Mouse (Mus musculus): ENCODE data around the gene Upk3bl. TPM values are rescaled to one million over a fixed set of nuclear protein-coding genes. Genes with fewer than 3 reads are reported as not detected.
"Not testable (repeated sequence)": the region's sequence is repeated elsewhere in the genome, so short reads cannot be mapped to it uniquely, and the experiment has no call there.

Upk3bl gene
- polyA plus RNA-seq, 1 experiment = not detected

DNA sequence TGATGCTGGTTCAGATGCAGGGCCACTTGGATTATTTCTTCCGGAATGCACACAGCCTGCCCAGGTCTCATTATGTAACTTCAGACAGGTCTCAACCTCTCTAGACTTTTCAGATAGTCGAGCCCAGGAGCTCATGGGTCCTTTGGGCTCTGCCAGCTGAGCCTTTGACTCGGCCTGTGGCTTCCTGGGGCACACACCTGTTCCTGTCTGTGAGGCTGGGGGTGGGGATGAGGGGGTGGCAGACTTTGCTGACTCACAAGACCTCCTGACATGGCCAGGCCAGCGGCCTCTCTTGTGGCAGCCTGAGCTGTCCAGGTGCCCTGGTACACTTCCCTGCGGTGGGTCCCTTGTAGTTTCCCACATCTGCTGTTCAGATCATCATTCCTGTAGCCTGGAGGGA, 37.6 kb downstream of the Upk3bl start:
- Histone ChIP-seq H3K4me1 (ENCODE audit: control insufficient read depth, insufficient read depth, insufficient read length, low read length) (peaks cover 8% of the 10 kb centered on the region; the same call in 1 of the 2 replicates), H3K4me3 (ENCODE audit: insufficient read depth, low read depth, low read length) (no peak overlapping the region), H3K27ac (replicated peaks; ENCODE audit: low read depth, low read length) (no peak overlapping the region)

DNA sequence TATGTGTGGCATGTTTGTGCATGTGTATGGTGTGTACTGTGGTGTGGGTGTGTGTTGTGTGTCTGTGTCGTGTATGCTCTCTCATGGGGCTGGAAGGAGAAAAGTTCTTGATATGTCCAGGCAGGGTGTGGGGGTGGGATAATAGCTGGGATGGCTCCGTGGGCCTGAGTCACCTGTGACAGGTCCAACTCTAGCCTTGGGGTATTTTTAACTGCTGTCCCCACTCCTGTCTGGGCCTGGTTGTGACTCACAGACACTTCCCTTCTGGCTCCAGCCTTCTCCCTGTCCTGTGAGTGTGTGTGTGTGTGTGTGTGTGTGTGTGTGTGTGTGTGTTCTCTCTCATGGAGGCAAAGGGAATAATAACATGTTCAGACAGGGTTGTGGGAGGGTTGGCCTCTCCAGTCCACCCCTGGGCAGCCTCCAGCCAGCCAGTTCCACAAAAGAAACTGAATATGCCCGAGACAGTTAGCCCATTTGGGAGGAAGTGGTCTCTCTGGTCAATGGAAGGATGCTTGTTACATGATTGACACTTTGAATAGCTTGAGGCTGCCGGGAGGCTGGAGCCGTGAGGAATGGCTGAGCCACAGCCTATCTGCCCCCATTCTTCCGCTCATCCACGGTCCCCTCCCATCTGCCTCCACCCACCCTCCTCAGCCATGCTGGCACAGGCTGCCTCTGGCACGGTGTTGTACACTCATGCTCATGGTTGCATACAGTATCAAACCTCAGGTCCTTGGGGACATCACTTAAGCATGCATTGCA, 40.1 kb downstream of the Upk3bl start:
- Histone ChIP-seq H3K4me3 (ENCODE audit: insufficient read depth, low read depth, low read length) (no peak overlapping the region), H3K4me1 (ENCODE audit: control insufficient read depth, insufficient read depth, insufficient read length, low read length) (no peaks in the 10 kb centered on the region), H3K27ac (replicated peaks; ENCODE audit: low read depth, low read length) (no peak overlapping the region)

DNA sequence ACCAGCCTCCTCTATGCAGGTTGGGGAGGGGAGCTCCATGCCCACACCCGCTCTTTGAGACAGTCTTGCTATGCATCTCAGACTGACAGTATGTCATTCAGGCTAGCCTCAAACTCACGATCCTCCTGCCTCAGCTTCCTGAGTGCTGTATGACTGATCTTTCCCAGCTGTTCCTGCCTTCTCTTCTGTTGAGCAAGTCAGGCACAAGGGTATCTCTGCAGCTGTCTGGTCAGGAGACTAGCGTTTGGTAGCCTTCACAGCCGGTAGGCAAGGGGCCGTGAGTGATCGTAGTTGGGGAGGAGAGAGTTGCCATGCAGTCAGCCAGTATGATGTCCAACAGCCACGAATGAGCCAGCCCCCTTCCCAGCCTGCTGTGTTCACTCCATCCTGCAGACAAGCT, 40.8 kb downstream of the Upk3bl start:
- Histone ChIP-seq H3K27ac (replicated peaks; ENCODE audit: low read depth, low read length) (no peak overlapping the region), H3K4me3 (ENCODE audit: insufficient read depth, low read depth, low read length) (no peak overlapping the region), H3K4me1 (ENCODE audit: control insufficient read depth, insufficient read depth, insufficient read length, low read length) (no peaks in the 10 kb centered on the region)

DNA sequence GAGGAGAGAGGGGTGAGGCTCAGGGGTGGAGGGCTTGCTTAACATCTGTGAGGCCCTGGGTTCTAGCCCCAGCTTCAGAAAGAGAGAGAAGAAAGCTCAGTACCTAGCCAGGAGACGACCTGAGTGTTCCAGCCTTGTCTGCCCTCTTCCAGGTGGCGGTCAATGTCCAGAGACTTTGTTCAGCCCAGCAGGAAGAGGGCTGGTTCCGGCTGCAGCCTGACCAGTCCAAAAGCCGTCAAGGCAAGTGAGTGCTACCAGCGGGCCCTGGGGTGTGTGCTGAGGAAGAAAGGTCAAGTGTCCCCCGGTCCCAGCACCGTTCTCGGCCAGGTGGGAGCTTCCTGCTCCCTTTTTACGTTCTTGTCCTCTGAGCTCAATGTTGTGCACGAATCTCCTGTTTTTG, 44.2 kb downstream of the Upk3bl start:
- Histone ChIP-seq H3K27ac (replicated peaks; ENCODE audit: low read depth, low read length) (no peak overlapping the region), H3K4me3 (ENCODE audit: insufficient read depth, low read depth, low read length) (no peak overlapping the region), H3K4me1 (ENCODE audit: control insufficient read depth, insufficient read depth, insufficient read length, low read length) (no peaks in the 10 kb centered on the region)

DNA sequence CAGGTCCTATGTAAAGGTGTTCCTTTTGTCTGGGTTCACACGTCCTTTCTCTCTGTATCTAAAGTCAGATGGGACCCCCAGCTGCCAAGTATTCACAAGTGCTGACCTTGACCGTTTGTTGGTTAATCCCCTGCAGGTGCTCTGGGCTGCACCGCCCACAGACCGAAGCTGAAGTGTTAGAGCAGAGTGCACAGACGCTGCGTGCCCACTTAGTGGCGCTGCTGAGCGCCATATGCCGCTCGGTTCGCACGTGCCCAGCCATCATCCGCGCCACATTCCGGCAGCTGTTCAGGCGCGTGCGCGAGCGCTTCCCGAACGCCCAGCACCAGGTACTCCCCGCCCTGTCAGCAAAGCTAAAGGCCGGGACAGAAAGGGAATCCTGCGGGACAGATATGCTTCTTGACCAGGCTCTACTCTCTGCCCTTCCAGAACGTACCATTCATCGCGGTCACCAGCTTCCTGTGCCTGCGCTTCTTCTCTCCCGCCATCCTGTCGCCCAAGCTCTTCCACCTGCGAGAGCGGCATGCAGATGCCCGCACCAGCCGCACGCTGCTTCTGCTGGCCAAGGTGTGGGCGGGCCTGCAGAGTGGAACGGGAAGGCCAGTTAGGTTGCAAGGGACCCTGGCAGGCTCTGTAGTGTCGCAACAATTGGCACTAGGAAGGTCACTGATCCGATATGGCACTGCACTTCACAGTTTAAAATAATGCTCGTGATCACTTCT, 48.0 kb downstream of the Upk3bl start:
- Histone ChIP-seq H3K27ac (replicated peaks; ENCODE audit: low read depth, low read length) (no peak overlapping the region), H3K4me3 (ENCODE audit: insufficient read depth, low read depth, low read length) (no peak overlapping the region), H3K4me1 (ENCODE audit: control insufficient read depth, insufficient read depth, insufficient read length, low read length) (no peaks in the 10 kb centered on the region)

DNA sequence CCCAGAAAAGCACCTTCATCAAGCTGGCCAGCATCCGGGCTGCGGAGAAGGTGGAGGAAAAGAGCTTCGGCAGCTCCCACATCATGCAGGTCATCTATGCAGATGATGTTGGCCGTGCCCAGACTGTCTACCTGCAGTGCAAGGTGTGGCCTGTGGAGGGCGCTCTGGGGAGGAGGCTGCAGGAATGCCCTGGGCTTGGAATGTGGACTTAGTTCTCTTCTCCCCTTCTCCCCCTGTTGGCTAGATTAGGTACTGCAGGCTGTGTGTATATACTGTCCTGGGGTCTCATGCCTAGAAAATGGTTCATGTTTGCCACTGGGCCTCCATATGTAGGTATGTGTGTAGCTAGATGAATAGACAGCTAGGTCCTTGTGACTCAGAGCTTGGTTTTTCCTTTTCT, 50.2 kb downstream of the Upk3bl start:
- Histone ChIP-seq H3K4me1 (ENCODE audit: control insufficient read depth, insufficient read depth, insufficient read length, low read length) (no peaks in the 10 kb centered on the region), H3K4me3 (ENCODE audit: insufficient read depth, low read depth, low read length) (no peak overlapping the region), H3K27ac (replicated peaks; ENCODE audit: low read depth, low read length) (no peak overlapping the region)

DNA sequence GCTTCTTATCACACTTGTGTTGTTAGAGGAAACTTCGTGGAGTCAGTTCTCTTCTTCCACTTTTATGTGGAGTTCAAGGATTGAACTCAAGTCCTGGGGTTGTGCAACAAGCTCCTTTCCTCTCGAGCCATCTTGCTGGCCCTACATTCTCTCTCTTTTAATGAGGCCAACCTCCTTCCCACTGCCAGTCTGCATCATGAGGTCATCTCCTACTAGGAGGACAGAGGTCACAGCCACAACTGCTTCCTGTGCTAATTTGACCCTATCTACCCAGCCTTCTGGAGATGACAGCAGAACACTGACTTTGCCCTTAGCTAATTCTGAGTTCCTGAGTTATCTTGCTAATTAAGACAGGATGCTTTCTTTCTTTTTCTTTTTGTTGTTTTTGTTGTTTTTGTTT, 54.2 kb downstream of the Upk3bl start:
- H3K27ac ChIP-seq (replicated peaks; ENCODE audit: low read depth, low read length) = no peak overlapping the region; the same call in 1 of the 2 replicates
- H3K4me1 ChIP-seq (ENCODE audit: control insufficient read depth, insufficient read depth, insufficient read length, low read length) = no peaks in the 10 kb centered on the region
- no peak overlapping the region for H3K4me3 ChIP-seq (ENCODE audit: insufficient read depth, low read depth, low read length)

DNA sequence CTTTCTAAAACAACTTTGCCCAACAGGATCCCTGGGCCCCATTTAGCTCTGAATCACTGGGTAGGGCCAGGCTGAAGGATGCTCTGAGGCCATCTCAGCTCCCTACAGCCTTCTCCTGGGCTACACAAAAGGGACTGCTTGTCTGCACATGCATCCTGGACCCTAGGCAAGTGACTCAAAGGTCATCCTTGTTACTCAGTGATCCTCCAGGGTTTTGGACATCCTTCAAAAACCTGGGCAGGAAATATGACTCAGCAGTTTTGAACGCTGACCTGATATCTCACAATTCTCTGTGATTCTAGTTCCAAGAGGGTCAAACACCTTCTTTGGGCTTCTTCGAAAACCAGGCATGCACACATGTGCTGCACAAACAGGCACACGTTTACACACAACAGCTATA, 54.8 kb downstream of the Upk3bl start:
- no peaks in the 10 kb centered on the region for H3K4me1 ChIP-seq (ENCODE audit: control insufficient read depth, insufficient read depth, insufficient read length, low read length)
- no peak overlapping the region for H3K27ac ChIP-seq (replicated peaks; ENCODE audit: low read depth, low read length)
- H3K4me3 ChIP-seq (ENCODE audit: insufficient read depth, low read depth, low read length) = no peak overlapping the region

DNA sequence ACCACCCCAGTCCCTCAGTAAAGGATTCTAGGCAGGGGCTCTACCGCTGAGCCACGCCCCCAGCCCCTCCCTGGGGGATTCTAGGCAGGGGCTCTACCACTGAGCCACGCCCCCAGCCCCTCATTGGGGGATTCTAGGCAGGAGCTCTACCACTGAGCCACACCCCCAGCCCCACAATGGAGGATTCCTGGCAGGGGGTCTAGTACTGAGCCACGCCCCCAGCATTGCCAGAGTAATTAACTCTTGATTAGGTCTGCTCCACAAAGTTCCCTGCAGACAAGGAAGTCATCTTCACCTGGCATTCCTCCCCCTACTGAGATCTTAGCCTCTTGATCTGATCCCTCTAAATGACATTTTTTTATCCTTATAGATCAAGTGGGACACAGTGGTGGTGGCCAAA, 59.3 kb downstream of the Upk3bl start:
- not testable (repeated sequence) for H3K4me3 ChIP-seq (ENCODE audit: insufficient read depth, low read depth, low read length); H3K4me1 ChIP-seq (ENCODE audit: control insufficient read depth, insufficient read depth, insufficient read length, low read length); H3K27ac ChIP-seq (replicated peaks; ENCODE audit: low read depth, low read length)

Other genes starting within 250 kb of the Upk3bl start
- not detected in 2 replicates for gene Srrm3, start 247.6 kb upstream of the Upk3bl start, polyA plus RNA-seq (2012; ENCODE audit: insufficient read depth, insufficient read length, missing spikeins)
- gene Hspb1, start 166.6 kb upstream of the Upk3bl start, polyA plus RNA-seq (2012; ENCODE audit: insufficient read depth, insufficient read length, missing spikeins) = 233 and 423 TPM in 2 replicates
- gene Ywhag, start 119.9 kb upstream of the Upk3bl start, polyA plus RNA-seq (2012; ENCODE audit: insufficient read depth, insufficient read length, missing spikeins) = 499 and 545 TPM in 2 replicates
- gene Ssc4d, start 80.0 kb upstream of the Upk3bl start, polyA plus RNA-seq (2012; ENCODE audit: insufficient read depth, insufficient read length, missing spikeins) = 2.9 and 6.7 TPM in 2 replicates
- not detected in 2 replicates for gene Zp3, start 74.4 kb upstream of the Upk3bl start, polyA plus RNA-seq (2012; ENCODE audit: insufficient read depth, insufficient read length, missing spikeins)
- gene Dtx2, start 59.7 kb upstream of the Upk3bl start, polyA plus RNA-seq (2012; ENCODE audit: insufficient read depth, insufficient read length, missing spikeins) = 16.2 and 18.3 TPM in 2 replicates
- not detected in 2 replicates for gene Upk3b, start 16.0 kb upstream of the Upk3bl start, polyA plus RNA-seq (2012; ENCODE audit: insufficient read depth, insufficient read length, missing spikeins)
- 4.6 and 5.0 TPM in 2 replicates for gene Rasa4, start 29.4 kb downstream of the Upk3bl start, polyA plus RNA-seq (2012; ENCODE audit: insufficient read depth, insufficient read length, missing spikeins)
- gene Polr2j, start 62.1 kb downstream of the Upk3bl start, polyA plus RNA-seq (2012; ENCODE audit: insufficient read depth, insufficient read length, missing spikeins) = 85.8 and 91.5 TPM in 2 replicates
- gene Lrwd1, start 81.6 kb downstream of the Upk3bl start, polyA plus RNA-seq (2012; ENCODE audit: insufficient read depth, insufficient read length, missing spikeins) = 1.9 and 4.2 TPM in 2 replicates
- gene Alkbh4, start 81.7 kb downstream of the Upk3bl start, polyA plus RNA-seq (2012; ENCODE audit: insufficient read depth, insufficient read length, missing spikeins) = 3.8 and 4.3 TPM in 2 replicates
- gene Orai2, start 116.2 kb downstream of the Upk3bl start, polyA plus RNA-seq (2012; ENCODE audit: insufficient read depth, insufficient read length, missing spikeins) = 0.52 and 1.7 TPM in 2 replicates
- 38.5 and 40.6 TPM in 2 replicates for gene Prkrip1, start 144.5 kb downstream of the Upk3bl start, polyA plus RNA-seq (2012; ENCODE audit: insufficient read depth, insufficient read length, missing spikeins)
- 67.4 and 106 TPM in 2 replicates for gene Sh2b2, start 192.1 kb downstream of the Upk3bl start, polyA plus RNA-seq (2012; ENCODE audit: insufficient read depth, insufficient read length, missing spikeins)

Data from brown adipose tissue, adult 24 weeks (tissue).